Mouse (Mus musculus) CH12.LX (cell line): ENCODE results near the gene Polr2f. TPM values are rescaled to one million over a fixed set of nuclear protein-coding genes. Genes with fewer than 3 reads are reported as not detected.

ENCODE experiments used
- DNase-seq: peaks from one replicate; pipeline ENCODE4 v3.0.0-alpha.2; 2013; ENCODE audit errors: extremely low read depth
- H3K27ac ChIP-seq: 2 replicates; pipeline ENCODE4 v1.5.1; 2012; ENCODE audit warnings: low read depth, mild to moderate bottlenecking, control low read depth, moderate library complexity; ENCODE audit not compliant: insufficient read depth
- H3K27me3 ChIP-seq: replicated peaks from 2 replicates; pipeline ENCODE3; 2012; ENCODE audit warnings: inconsistent platforms
- H3K36me3 ChIP-seq, 2 experiments: replicated peaks in 1 of 2; 2 replicates each; pipeline versions ENCODE3 to v1.6.1; 2012; ENCODE audit warnings: inconsistent platforms in 1 of 2, low read length in 1 of 2, mild to moderate bottlenecking in 1 of 2, mixed read lengths in 1 of 2, moderate library complexity in 1 of 2; ENCODE audit not compliant: control insufficient read depth in 1 of 2, insufficient read depth in 1 of 2
- H3K4me1 ChIP-seq, 2 experiments: 2 replicates each; pipeline ENCODE4 v1.6.1; 2012; ENCODE audit warnings: inconsistent platforms in 1 of 2, moderate library complexity in 1 of 2; ENCODE audit not compliant: insufficient read depth in 2 of 2, control insufficient read depth in 1 of 2
- H3K4me2 ChIP-seq: 2 replicates; pipeline ENCODE4 v1.6.1; 2012; ENCODE audit warnings: low read depth, mild to moderate bottlenecking, control low read depth; ENCODE audit not compliant: poor library complexity, insufficient read depth, severe bottlenecking
- H3K4me3 ChIP-seq, 3 experiments: fragments of 150-350 bp in 1 of 3; sonication (generic) in 1 of 3; replicated peaks in 1 of 3; 2 replicates each; pipeline versions ENCODE3 to v1.5.1; 2011 to 2012; ENCODE audit warnings: low read depth in 2 of 3, low read length in 2 of 3, mild to moderate bottlenecking in 2 of 3, moderate library complexity in 2 of 3, control low read depth in 1 of 3, improper control_type of control experiment in 1 of 3, inconsistent platforms in 1 of 3, mixed read lengths in 1 of 3; ENCODE audit not compliant: poor library complexity in 1 of 3
- H3K79me2 ChIP-seq: replicated peaks from 2 replicates; pipeline ENCODE4 v1.6.1; 2012; ENCODE audit warnings: mild to moderate bottlenecking, moderate library complexity; ENCODE audit not compliant: control insufficient read depth, poor library complexity, insufficient read depth, severe bottlenecking; ENCODE audit errors: extremely low read depth
- H3K9ac ChIP-seq: 2 replicates; pipeline ENCODE4 v1.6.1; 2012; ENCODE audit warnings: low read depth, mild to moderate bottlenecking, control low read depth, moderate library complexity; ENCODE audit not compliant: insufficient read depth
- H3K9me3 ChIP-seq: replicated peaks from 2 replicates; pipeline ENCODE3; 2012; ENCODE audit warnings: low read length, inconsistent platforms, mixed read lengths
- CHD1 ChIP-seq: IDR thresholded peaks from 2 replicates; pipeline ENCODE4 v1.6.1; 2012; ENCODE audit warnings: low read depth, low read length, improper control_type of control experiment, inconsistent platforms
- CHD2 ChIP-seq: IDR thresholded peaks from 2 replicates; pipeline ENCODE4 v1.6.1; 2011; ENCODE audit warnings: low read length, improper control_type of control experiment
- CTCF ChIP-seq, 2 experiments: IDR thresholded peaks in 1 of 2; conservative IDR thresholded peaks in 1 of 2; 2 replicates each; pipeline ENCODE4 v1.5.1; 2011 to 2012; ENCODE audit warnings: low read depth in 2 of 2, low read length in 2 of 2, improper control_type of control experiment in 1 of 2, inconsistent platforms in 1 of 2, mild to moderate bottlenecking in 1 of 2, moderate library complexity in 1 of 2
- EP300 ChIP-seq: IDR thresholded peaks from 2 replicates; pipeline ENCODE4 v1.6.1; 2011; ENCODE audit warnings: low read length, improper control_type of control experiment
- ETS1 ChIP-seq: conservative IDR thresholded peaks from 2 replicates; pipeline ENCODE4 v1.6.1; 2012; ENCODE audit warnings: low read depth, mild to moderate bottlenecking, inconsistent platforms, low read length, improper control_type of control experiment, moderate library complexity
- GABPA ChIP-seq: IDR thresholded peaks from 2 replicates; pipeline ENCODE4 v1.6.1; 2012; ENCODE audit warnings: low read depth, low read length, improper control_type of control experiment, inconsistent platforms; ENCODE audit not compliant: insufficient replicate concordance
- HCFC1 ChIP-seq: IDR thresholded peaks from 2 replicates; pipeline ENCODE4 v1.6.1; 2012; ENCODE audit warnings: low read depth, mild to moderate bottlenecking, inconsistent platforms, low read length, improper control_type of control experiment
- IRF4 ChIP-seq: IDR thresholded peaks from 2 replicates; pipeline ENCODE4 v1.6.1; 2014; ENCODE audit warnings: low read depth, mild to moderate bottlenecking, inconsistent platforms, low read length, improper control_type of control experiment
- KAT2A ChIP-seq: IDR thresholded peaks from 2 replicates; pipeline ENCODE4 v1.6.1; 2012; ENCODE audit warnings: low read length, improper control_type of control experiment, inconsistent platforms; ENCODE audit not compliant: insufficient replicate concordance
- MAFK ChIP-seq: IDR thresholded peaks from 2 replicates; pipeline ENCODE4 v1.6.1; 2011; ENCODE audit warnings: low read length, improper control_type of control experiment; ENCODE audit not compliant: insufficient replicate concordance
- MAX ChIP-seq: IDR thresholded peaks from 2 replicates; pipeline ENCODE4 v1.6.1; 2011; ENCODE audit warnings: low read length, improper control_type of control experiment
- POLR2A ChIP-seq: IDR thresholded peaks from 2 replicates; pipeline ENCODE4 v1.6.1; 2011; ENCODE audit warnings: low read depth, mild to moderate bottlenecking, improper control_type of control experiment, low read length
- RCOR1 ChIP-seq: conservative IDR thresholded peaks from 2 replicates; pipeline ENCODE4 v1.6.1; 2012; ENCODE audit warnings: low read depth, mild to moderate bottlenecking, inconsistent platforms, low read length, improper control_type of control experiment
- SIN3A ChIP-seq: IDR thresholded peaks from 2 replicates; pipeline ENCODE4 v1.6.1; 2012; ENCODE audit warnings: low read length, improper control_type of control experiment, inconsistent platforms
- TBP ChIP-seq: conservative IDR thresholded peaks from 2 replicates; pipeline ENCODE4 v1.6.1; 2011; ENCODE audit warnings: low read depth, low read length, improper control_type of control experiment
- UBTF ChIP-seq: IDR thresholded peaks from 2 replicates; pipeline ENCODE4 v1.6.1; 2012; ENCODE audit warnings: low read depth, mild to moderate bottlenecking, inconsistent platforms, low read length, improper control_type of control experiment, moderate library complexity
- USF1 ChIP-seq: IDR thresholded peaks from 2 replicates; pipeline ENCODE4 v1.6.1; 2014; ENCODE audit warnings: low read depth, mild to moderate bottlenecking, inconsistent platforms, low read length, improper control_type of control experiment
- USF2 ChIP-seq: conservative IDR thresholded peaks from 2 replicates; pipeline ENCODE4 v1.6.1; 2011; ENCODE audit warnings: low read depth, low read length, improper control_type of control experiment
- ZC3H11A ChIP-seq: IDR thresholded peaks from 2 replicates; pipeline ENCODE4 v1.6.1; 2012; ENCODE audit warnings: low read depth, mild to moderate bottlenecking, inconsistent platforms, low read length, improper control_type of control experiment
- ZKSCAN1 ChIP-seq: IDR thresholded peaks from 2 replicates; pipeline ENCODE4 v1.6.1; 2012; ENCODE audit warnings: low read depth, inconsistent platforms, low read length, improper control_type of control experiment, borderline replicate concordance
- dilution Hi-C: fragments of 300-500 bp; cut with MboI; formaldehyde crosslinking; loops from 2 replicates; pipeline ENCODE4 v1.14.3; 2020; ENCODE audit warnings: low sequenced_read_pairs; ENCODE audit not compliant: extremely low pct_unique_long_range_greater_than_20kb, extremely low pct_ligation_motif_present
- in situ Hi-C: fragments of 300-500 bp; cut with MboI; formaldehyde crosslinking; loops from 3 replicates; pipeline ENCODE4 v1.14.3; 2019; ENCODE audit warnings: low sequenced_read_pairs, low pct_ligation_motif_present, low pct_unique_long_range_greater_than_20kb, mixed read lengths
- polyA plus RNA-seq: library from polyadenylated mRNA; unstranded; fragments of >175 nt; gene quantifications from 2 replicates; pipeline ENCODE4 v1.2.1, GENCODE M21; 2012; ENCODE audit warnings: low read depth; ENCODE audit not compliant: insufficient read length
- total RNA-seq, 2 experiments: library from RNA; depleted of rRNA; stranded (reverse); fragments of 300-350 nt in 1 of 2; fragments of >200 nt in 1 of 2; gene quantifications; 2 replicates each; pipeline ENCODE4 v1.2.3; 2012 to 2014

Gene Polr2f
- total and polyA plus RNA-seq, 3 experiments, result 218 to 414 (median 286) TPM

- TF ChIP-seq EP300 (no peak), POLR2A (no peak), USF1 (no peak), MAX (no peak), SIN3A (no peak), TBP (no peak), CHD2 (no peak), HCFC1 (no peak), ZKSCAN1 (no peak), ETS1 (no peak), USF2 (no peak), MAFK (no peak), IRF4 (no peak), UBTF (no peak), ZC3H11A (no peak), RCOR1 (no peak), CTCF (conservative IDR thresholded peaks at IDR 0.05 in 1 of 2, IDR thresholded peaks at IDR 0.05 in 1 of 2; ENCODE audit: low read depth in 2 of 2, low read length in 2 of 2) (no peak), GABPA (no peak)
- no peak overlapping the region for H3K4me2 ChIP-seq
- H3K27me3 ChIP-seq, result no peaks in the 10 kb centered on the region
- in situ Hi-C loops (no loop called here), dilution Hi-C loops (no loop called here)
- no peak for DNase-seq
- peaks cover 80 to 99% of the 10 kb centered on the region in 2 experiments for H3K36me3 ChIP-seq
- no peak overlapping the region for H3K27ac ChIP-seq
- no peak overlapping the region for H3K4me3 ChIP-seq
- no peak overlapping the region for H3K9ac ChIP-seq
- H3K4me1 ChIP-seq, result no peaks in the 10 kb centered on the region
- no peaks in the 10 kb centered on the region for H3K79me2 ChIP-seq
- H3K9me3 ChIP-seq, result no peaks in the 10 kb centered on the region
Measured at GRCm38 (mm10) chr15:79122119-79122518, 18.7 kb upstream of the Polr2f start.

GRCm38 (mm10) chr15:79122546-79122945, 18.3 kb upstream of the Polr2f start:
- in situ Hi-C loops, result no loop called here
- TF ChIP-seq KAT2A (no peak), CHD1 (no peak)
- TF ChIP-seq, all 38 proteins: peak for 0

More at GRCm38 (mm10) chr15:79122546-79122945, 18.3 kb upstream of the Polr2f start:
- H3K9ac ChIP-seq, result no peak overlapping the region
- dilution Hi-C loops, result no loop called here
- no peak overlapping the region for H3K4me3 ChIP-seq
- no peaks in the 10 kb centered on the region for H3K4me1 ChIP-seq
- H3K79me2 ChIP-seq, result no peaks in the 10 kb centered on the region
- no peak overlapping the region for H3K4me2 ChIP-seq
- H3K9me3 ChIP-seq, result peaks cover 4% of the 10 kb centered on the region
- DNase-seq, result no peak
- H3K27me3 ChIP-seq, result no peaks in the 10 kb centered on the region
- no peak overlapping the region for H3K27ac ChIP-seq
- H3K36me3 ChIP-seq, result peaks cover 80 to 99% of the 10 kb centered on the region in 2 experiments
